Mouse (Mus musculus): ENCODE measurements at regions not wholly inside any gene's neighbourhood (a gene's known extent, or its start where the extent isn't known, plus 50 kb on each side); places are given as distances from the start of the nearest gene placed in this dataset.

- H3K4me3 ChIP-seq (ENCODE audit: low read depth, low read length) = no peak overlapping the region
- H3K4me2 ChIP-seq (ENCODE audit: low read depth, low read length) = no peak overlapping the region
- no peak for ATAC-seq (ENCODE audit: low read depth)
- no peak overlapping the region for H3K27ac ChIP-seq (ENCODE audit: low read depth, low read length)
- WGBS = 80% methylated on average over 4 of the region's 4 CpGs
- H3K9me3 ChIP-seq (ENCODE audit: control insufficient read depth, low read length) = no peaks in the 10 kb centered on the region
- no peaks in the 10 kb centered on the region for H3K4me1 ChIP-seq (ENCODE audit: control insufficient read depth, insufficient read depth, low read length)
- H3K36me3 ChIP-seq (ENCODE audit: control insufficient read depth, insufficient read depth, low read length) = no peaks in the 10 kb centered on the region
- H3K9ac ChIP-seq (replicated peaks; ENCODE audit: low read depth, low read length) = no peak overlapping the region
- H3K27me3 ChIP-seq (ENCODE audit: control insufficient read depth, insufficient read depth, low read length) = no peaks in the 10 kb centered on the region
Observed at GRCm38 (mm10) chr14:103911707-103912106, 67.5 kb upstream of the Ednrb start.

GRCm38 (mm10) chr14:103911280-103911679 lies 67.1 kb upstream of the Ednrb start:
- Histone ChIP-seq H3K9ac (replicated peaks; ENCODE audit: low read depth, low read length) (no peak overlapping the region), H3K4me3 (ENCODE audit: low read depth, low read length) (no peak overlapping the region), H3K4me1 (ENCODE audit: control insufficient read depth, insufficient read depth, low read length) (no peaks in the 10 kb centered on the region), H3K27ac (ENCODE audit: low read depth, low read length) (no peak overlapping the region), H3K4me2 (ENCODE audit: low read depth, low read length) (no peak overlapping the region), H3K36me3 (ENCODE audit: control insufficient read depth, insufficient read depth, low read length) (no peaks in the 10 kb centered on the region), H3K9me3 (ENCODE audit: control insufficient read depth, low read length) (no peaks in the 10 kb centered on the region), H3K27me3 (ENCODE audit: control insufficient read depth, insufficient read depth, low read length) (no peaks in the 10 kb centered on the region)
- ATAC-seq (ENCODE audit: low read depth) = peak; percentile 65; the same call in 1 of the 2 replicates
- 88% methylated on average over 1 of the region's 1 CpGs for WGBS

GRCm38 (mm10) chr14:103906417-103907070 lies 62.3 kb upstream of the Ednrb start:
- H3K4me1 ChIP-seq (ENCODE audit: control insufficient read depth, insufficient read depth, low read length) = no peaks in the 10 kb centered on the region
- no peaks in the 10 kb centered on the region for H3K36me3 ChIP-seq (ENCODE audit: control insufficient read depth, insufficient read depth, low read length)
- no peak for ATAC-seq (ENCODE audit: low read depth)
- H3K27me3 ChIP-seq (ENCODE audit: control insufficient read depth, insufficient read depth, low read length) = no peaks in the 10 kb centered on the region
- no peak overlapping the region for H3K9ac ChIP-seq (replicated peaks; ENCODE audit: low read depth, low read length)
- no peaks in the 10 kb centered on the region for H3K9me3 ChIP-seq (ENCODE audit: control insufficient read depth, low read length)
- H3K27ac ChIP-seq (ENCODE audit: low read depth, low read length) = no peak overlapping the region
- 37% methylated on average over 2 of the region's 2 CpGs for WGBS
- H3K4me3 ChIP-seq (ENCODE audit: low read depth, low read length) = no peak overlapping the region
- H3K4me2 ChIP-seq (ENCODE audit: low read depth, low read length) = no peak overlapping the region

- Histone ChIP-seq H3K9ac (replicated peaks; ENCODE audit: low read depth, low read length) (no peak overlapping the region), H3K4me2 (ENCODE audit: low read depth, low read length) (no peak overlapping the region), H3K4me1 (ENCODE audit: control insufficient read depth, insufficient read depth, low read length) (0 out of 2 replicates have a peak, but pooled peaks cover 6% of the 10 kb centered on the region), H3K27ac (ENCODE audit: low read depth, low read length) (no peak overlapping the region), H3K4me3 (ENCODE audit: low read depth, low read length) (no peak overlapping the region), H3K27me3 (ENCODE audit: control insufficient read depth, insufficient read depth, low read length) (no peaks in the 10 kb centered on the region), H3K9me3 (ENCODE audit: control insufficient read depth, low read length) (no peaks in the 10 kb centered on the region), H3K36me3 (ENCODE audit: control insufficient read depth, insufficient read depth, low read length) (no peaks in the 10 kb centered on the region)
- ATAC-seq (ENCODE audit: low read depth) = no peak
- 75% methylated on average over 2 of the region's 2 CpGs for WGBS
Observed at GRCm38 (mm10) chr14:103900817-103901216, 56.6 kb upstream of the Ednrb start.

- ATAC-seq (ENCODE audit: low read depth) = peak; percentile 94
- Histone ChIP-seq H3K27ac (ENCODE audit: low read depth, low read length) (peak overlapping the region; percentile 75), H3K4me1 (ENCODE audit: control insufficient read depth, insufficient read depth, low read length) (0 out of 2 replicates have a peak, but pooled peaks cover 6% of the 10 kb centered on the region), H3K9ac (replicated peaks; ENCODE audit: low read depth, low read length) (peak overlapping the region; percentile 32; the same call in 1 of the 2 replicates), H3K9me3 (ENCODE audit: control insufficient read depth, low read length) (no peaks in the 10 kb centered on the region), H3K4me2 (ENCODE audit: low read depth, low read length) (peak overlapping the region; percentile 58), H3K27me3 (ENCODE audit: control insufficient read depth, insufficient read depth, low read length) (no peaks in the 10 kb centered on the region), H3K36me3 (ENCODE audit: control insufficient read depth, insufficient read depth, low read length) (no peaks in the 10 kb centered on the region), H3K4me3 (ENCODE audit: low read depth, low read length) (peak overlapping the region; percentile 26)
- WGBS = 2% methylated on average over 22 of the region's 22 CpGs
Observed at GRCm38 (mm10) chr14:103899111-103899814, 55.1 kb upstream of the Ednrb start.

GRCm38 (mm10) chr14:103898689-103899088 lies 54.5 kb upstream of the Ednrb start:
- WGBS = 3% methylated on average over 9 of the region's 9 CpGs
- H3K4me3 ChIP-seq (ENCODE audit: low read depth, low read length) = peak overlapping the region; percentile 26
- H3K27me3 ChIP-seq (ENCODE audit: control insufficient read depth, insufficient read depth, low read length) = no peaks in the 10 kb centered on the region
- peak; percentile 77 for ATAC-seq (ENCODE audit: low read depth)
- H3K36me3 ChIP-seq (ENCODE audit: control insufficient read depth, insufficient read depth, low read length) = no peaks in the 10 kb centered on the region
- H3K9ac ChIP-seq (replicated peaks; ENCODE audit: low read depth, low read length) = 0 out of 2 replicates have a peak overlapping the region, but pooled peaks have one; percentile 32
- no peaks in the 10 kb centered on the region for H3K9me3 ChIP-seq (ENCODE audit: control insufficient read depth, low read length)
- peak overlapping the region; percentile 58 for H3K4me2 ChIP-seq (ENCODE audit: low read depth, low read length)
- peak overlapping the region; percentile 75 for H3K27ac ChIP-seq (ENCODE audit: low read depth, low read length)
- 0 out of 2 replicates have a peak, but pooled peaks cover 6% of the 10 kb centered on the region for H3K4me1 ChIP-seq (ENCODE audit: control insufficient read depth, insufficient read depth, low read length)

GRCm38 (mm10) chr14:103895261-103895660 lies 51.1 kb upstream of the Ednrb start:
- ATAC-seq (ENCODE audit: low read depth) = no peak
- 84% methylated on average over 7 of the region's 7 CpGs for WGBS
- H3K9ac ChIP-seq (replicated peaks; ENCODE audit: low read depth, low read length) = no peak overlapping the region

More at GRCm38 (mm10) chr14:103895261-103895660, 51.1 kb upstream of the Ednrb start:
- H3K4me3 ChIP-seq (ENCODE audit: low read depth, low read length) = no peak overlapping the region
- no peak overlapping the region for H3K27ac ChIP-seq (ENCODE audit: low read depth, low read length)
- H3K4me1 ChIP-seq (ENCODE audit: control insufficient read depth, insufficient read depth, low read length) = 0 out of 2 replicates have a peak, but pooled peaks cover 6% of the 10 kb centered on the region
- H3K27me3 ChIP-seq (ENCODE audit: control insufficient read depth, insufficient read depth, low read length) = no peaks in the 10 kb centered on the region
- no peak overlapping the region for H3K4me2 ChIP-seq (ENCODE audit: low read depth, low read length)
- H3K9me3 ChIP-seq (ENCODE audit: control insufficient read depth, low read length) = no peaks in the 10 kb centered on the region
- no peaks in the 10 kb centered on the region for H3K36me3 ChIP-seq (ENCODE audit: control insufficient read depth, insufficient read depth, low read length)

Data from neural tube, embryonic 14.5 days (tissue).